In the genomic region with DNA sequence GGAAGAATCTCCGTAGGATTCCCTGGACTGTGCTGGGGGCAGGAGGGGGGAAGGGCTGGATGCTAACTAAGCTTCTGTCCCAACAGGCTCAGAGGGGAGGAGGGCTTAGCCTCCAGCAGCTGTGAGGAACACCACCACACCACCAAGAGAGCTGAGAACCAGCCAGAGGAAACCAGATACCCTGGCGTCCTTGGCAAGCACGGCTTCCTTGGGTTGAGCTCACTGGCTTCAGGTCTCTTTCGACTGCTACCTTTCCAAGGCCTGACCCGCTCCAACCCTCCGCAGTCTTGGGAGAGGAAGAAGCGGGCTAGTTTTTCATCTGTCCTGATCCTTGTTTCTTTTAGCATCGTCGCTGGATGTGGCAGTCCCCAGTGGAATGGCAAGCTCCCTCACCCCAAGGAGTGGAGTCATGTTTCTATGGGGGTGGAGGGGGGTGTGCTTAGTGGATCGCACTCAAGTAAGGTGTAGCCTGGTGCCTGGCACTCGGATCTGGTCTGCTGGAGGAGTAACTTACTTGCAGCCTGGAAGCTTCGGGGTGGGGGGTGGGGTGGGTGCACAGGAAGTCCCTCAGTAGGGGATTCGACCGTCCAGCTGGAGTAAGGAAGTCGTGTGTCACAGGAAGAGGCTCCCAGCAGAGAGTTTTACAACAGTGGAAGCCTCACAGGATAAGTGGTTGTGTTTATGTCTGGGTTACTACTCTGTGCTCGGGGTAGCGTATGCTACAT, we compare ENCODE assay signal across 8 mouse cellular contexts. TPM values are rescaled to one million over a fixed set of nuclear protein-coding genes. Genes with fewer than 3 reads are reported as not detected.
A peak's percentile ranks its signal among the peaks of the same experiment; 100 is the strongest.
DNase-seq lines count a peak whose midpoint lies in the region; ATAC-seq and TF ChIP-seq lines count a peak whose summit lies in the region.

No protein-coding gene starts in this region.

- ATAC-seq in heart, embryonic 14.5 days (ENCODE audit: insufficient number of reproducible peaks, insufficient read depth, low FRiP score, low read depth): no peak

- peak; percentile 41 for DNase-seq in ES-E14 (ENCODE audit: low read depth, low spot score)
- DNase-seq in embryo, embryonic 9.5 days (ENCODE audit: extremely low spot score): peak; percentile 72
- DNase-seq in kidney, postnatal 10 days: peak; percentile 74
- DNase-seq in lung, postnatal 4 days: peak; percentile 48 to 71
- DNase-seq in testis, postnatal 14 days (ENCODE audit: low spot score): peak; percentile 53
- no peak for DNase-seq in cerebellum, adult 2 months
- no peak for DNase-seq in layer of hippocampus, adult 9-11 months

- no peak for TF ChIP-seq CTCF in cerebellum, adult 2 months (IDR thresholded peaks at IDR 0.05; ENCODE audit: borderline replicate concordance, insufficient read depth, low read depth, low read length)

- H3K36me3 ChIP-seq in ES-E14 (ENCODE audit: control insufficient read depth, insufficient read depth, low read length, poor library complexity, severe bottlenecking): no peaks in the 10 kb centered on the region
- no peaks in the 10 kb centered on the region for H3K36me3 ChIP-seq in heart, embryonic 14.5 days (ENCODE audit: control insufficient read depth, insufficient read depth, low read length)

- H3K9me3 ChIP-seq in ES-E14 (ENCODE audit: control insufficient read depth, insufficient read depth, low read depth, low read length): no peaks in the 10 kb centered on the region
- H3K9me3 ChIP-seq in heart, embryonic 14.5 days (ENCODE audit: control insufficient read depth, low read length): no peaks in the 10 kb centered on the region

- peak overlapping the region; percentile 26 to 54 for H3K4me3 ChIP-seq in ES-E14 (ENCODE audit: insufficient read depth in 1 of 2, low read depth in 1 of 2, low read length in 2 of 2, poor library complexity in 1 of 2, severe bottlenecking in 1 of 2)
- peak overlapping the region in 1 of 2 experiments; percentile 8; a peak in 1 of 4 replicates for H3K4me3 ChIP-seq in heart, embryonic 14.5 days (ENCODE audit: control insufficient read depth in 1 of 2, insufficient read depth in 1 of 2, low read depth in 1 of 2, low read length in 2 of 2)
- no peak overlapping the region for H3K4me3 ChIP-seq in cerebellum, adult 2 months (replicated peaks; ENCODE audit: insufficient read depth, low read depth, low read length)

- H3K9ac ChIP-seq in ES-E14 (ENCODE audit: insufficient read depth, low read depth, low read length, poor library complexity, severe bottlenecking): peak overlapping the region; percentile 29; the same call in 1 of the 2 replicates
- peak overlapping the region; percentile 54; the same call in 1 of the 2 replicates for H3K9ac ChIP-seq in heart, embryonic 14.5 days (ENCODE audit: low read length)

- 11% methylated on average over 17 of the region's 17 CpGs for WGBS in heart, embryonic 14.5 days
- WGBS in cerebellum, adult 2 months: 48% methylated on average over 17 of the region's 17 CpGs

- in situ Hi-C loops in ES-E14 (cut with MboI; ENCODE audit: low sequenced_read_pairs in 2 of 2, unreplicated experiment in 2 of 2): loop anchor here in 1 of 2 experiments (10.0 kb wide), 1 partner anchor 63 kb away; no protein-coding TSS in a partner anchor

- no peak for TF ChIP-seq POLR2A in cerebellum, adult 2 months (IDR thresholded peaks at IDR 0.05; ENCODE audit: borderline replicate concordance, insufficient read depth, low read length)

- H3K27me3 ChIP-seq in heart, embryonic 14.5 days (ENCODE audit: control insufficient read depth, insufficient read depth, low read length): no peaks in the 10 kb centered on the region
- H3K27me3 ChIP-seq in cerebellum, adult 2 months (ENCODE audit: control insufficient read depth, insufficient read depth, low read length): no peaks in the 10 kb centered on the region

- peak overlapping the region; percentile 92 for H3K4me2 ChIP-seq in heart, embryonic 14.5 days (ENCODE audit: low read length)

- peaks cover 5 to 22% of the 10 kb centered on the region in 2 experiments for H3K4me1 ChIP-seq in ES-E14 (ENCODE audit: control insufficient read depth in 2 of 2, insufficient read depth in 2 of 2, low read length in 2 of 2, poor library complexity in 1 of 2)
- H3K4me1 ChIP-seq in heart, embryonic 14.5 days (ENCODE audit: control insufficient read depth in 2 of 2, insufficient read depth in 2 of 2, low read length in 2 of 2): peaks cover 28 to 37% of the 10 kb centered on the region in 2 experiments
- peaks cover 9% of the 10 kb centered on the region; the same call in 1 of the 2 replicates for H3K4me1 ChIP-seq in cerebellum, adult 2 months (ENCODE audit: control insufficient read depth, insufficient read depth, low read length)

- H3K27ac ChIP-seq in ES-E14 (ENCODE audit: insufficient read depth, low read depth, low read length, poor library complexity, severe bottlenecking): peak overlapping the region; percentile 93
- peak overlapping the region; percentile 77 to 95 for H3K27ac ChIP-seq in heart, embryonic 14.5 days (replicated peaks in 1 of 2; ENCODE audit: control insufficient read depth in 1 of 2, insufficient read depth in 1 of 2, low read depth in 2 of 2, low read length in 2 of 2)
- no peak overlapping the region for H3K27ac ChIP-seq in cerebellum, adult 2 months (ENCODE audit: insufficient read depth, low read length)

TF ChIP-seq in ES-E14, 5 proteins besides CTCF, POLR2A, EP300 and RAD21:
- TF ChIP-seq ZC3H11A (IDR thresholded peaks at IDR 0.05; ENCODE audit: borderline replicate concordance, low read depth, low read length) (no peak), CHD2 (IDR thresholded peaks at IDR 0.05; ENCODE audit: low read depth, low read length) (no peak), ZNF384 (IDR thresholded peaks at IDR 0.05; ENCODE audit: low read depth, low read length) (no peak), MAFK (IDR thresholded peaks at IDR 0.05; ENCODE audit: insufficient read depth, low read depth, low read length) (no peak), HCFC1 (IDR thresholded peaks at IDR 0.05; ENCODE audit: borderline replicate concordance, insufficient read depth, low read length) (no peak)
TF ChIP-seq in ES-E14: peak in this region for 0.

RNA-seq across cellular contexts. Expression of gene Ssbp3, which starts 2.6 kb away (rescaled TPM):
- total RNA-seq in ES-E14 (2012; rRNA removed): 42.3 and 42.6 TPM in 2 replicates
- 36.7 and 43.3 TPM in 2 replicates for polyA plus RNA-seq in heart, embryonic 14.5 days (2014; fragmentation: Nextera tagmentation; extraction: Ambion mirVana)
- polyA plus RNA-seq in cerebellum, adult 2 months (2012; rRNA removed): 126 and 134 TPM in 2 replicates

Comparison
In these comparisons a context has a peak if more than half of its experiments do, and no peak if none do; other contexts are left out.
1. DNase-seq: peak in ES-E14 (single experiment), embryo, embryonic 9.5 days (single experiment), kidney, postnatal 10 days (single experiment), lung, postnatal 4 days (2 of 2) and testis, postnatal 14 days (single experiment); none in cerebellum, adult 2 months (0 of 2) and layer of hippocampus, adult 9-11 months (single experiment).